Mouse (Mus musculus) liver, embryonic 16.5 days (tissue): Measurements from ENCODE around the gene Hes2. TPM values are rescaled to one million over a fixed set of nuclear protein-coding genes. Genes with fewer than 3 reads are reported as not detected.

Source experiments
- ATAC-seq: fragments of 200-750 bp; cut with Nextera tagmentation; 2 replicates; pipeline ENCODE4 v1.8.0; 2017; ENCODE audit warnings: low read depth, mild to moderate bottlenecking, moderate number of reproducible peaks, moderate library complexity
- H3K27ac ChIP-seq: fragments of 300-500 bp; sonication (generic); 2 replicates; pipeline ENCODE4 v1.5.1; 2014; ENCODE audit warnings: mild to moderate bottlenecking, low read length
- H3K27me3 ChIP-seq: fragments of 300-500 bp; sonication (generic); 2 replicates; pipeline ENCODE4 v1.6.1; 2014; ENCODE audit warnings: low read depth, low read length, mixed read lengths; ENCODE audit not compliant: control insufficient read depth, insufficient read depth
- H3K36me3 ChIP-seq: fragments of 300-500 bp; sonication (generic); 2 replicates; pipeline ENCODE4 v1.6.1; 2014; ENCODE audit warnings: mild to moderate bottlenecking; ENCODE audit not compliant: control insufficient read depth, insufficient read depth
- H3K4me1 ChIP-seq: fragments of 300-500 bp; sonication (generic); 2 replicates; pipeline ENCODE4 v1.6.1; 2014; ENCODE audit warnings: low read depth, low read length, mixed read lengths; ENCODE audit not compliant: control insufficient read depth
- H3K4me2 ChIP-seq: fragments of 300-500 bp; sonication (generic); 2 replicates; pipeline ENCODE4 v1.6.1; 2014; ENCODE audit warnings: low read depth, low read length, mixed read lengths
- H3K4me3 ChIP-seq: fragments of 300-500 bp; sonication (generic); 2 replicates; pipeline ENCODE4 v1.5.1; 2014; ENCODE audit warnings: low read depth, mild to moderate bottlenecking, low read length
- H3K9ac ChIP-seq: fragments of 300-500 bp; sonication (generic); 2 replicates; pipeline ENCODE4 v1.6.1; 2014; ENCODE audit warnings: low read depth, low read length
- H3K9me3 ChIP-seq: fragments of 300-500 bp; sonication (generic); replicated peaks from 2 replicates; pipeline ENCODE4 v1.6.1; 2016; ENCODE audit warnings: low read length; ENCODE audit not compliant: control insufficient read depth
- WGBS: fragments of 180-500 bp; shearing (Covaris S2); extraction: QIAGEN DNeasy Blood & Tissue Kit; methylation state at CpG from one replicate; pipeline ENCODE4 v1.1.7; 2014; ENCODE audit not compliant: insufficient replicate concordance; 5-methylcytosine and 5-hydroxymethylcytosine counted together
- polyA plus RNA-seq: library from polyadenylated mRNA; unstranded; fragments of >200 nt; fragmentation: Nextera tagmentation; extraction: Ambion mirVana; gene quantifications from 2 replicates; pipeline ENCODE4 v1.2.1, GENCODE M21; 2015

The Hes2 gene
- polyA plus RNA-seq, result not detected in 2 replicates

GRCm38 (mm10) chr4:152158585-152159284 is at the start of gene Hes2:
Gene Hes2 (plus strand): TSS chr4:152158867.
- 3% methylated on average over 35 of the region's 35 CpGs for WGBS

GRCm38 (mm10) chr4:152109509-152109908 is 49.2 kb upstream of the Hes2 start:
- Histone ChIP-seq H3K9ac (no peak overlapping the region), H3K4me2 (no peak overlapping the region; the same call in 1 of the 2 replicates), H3K27ac (peak overlapping the region; percentile 48; the same call in 1 of the 2 replicates), H3K4me1 (peaks cover 46% of the 10 kb centered on the region), H3K27me3 (peaks cover 4% of the 10 kb centered on the region; the same call in 1 of the 2 replicates), H3K4me3 (no peak overlapping the region), H3K36me3 (peaks cover 10% of the 10 kb centered on the region), H3K9me3 (no peaks in the 10 kb centered on the region)
- no peak for ATAC-seq
- 81% methylated on average over 3 of the region's 3 CpGs for WGBS

More at GRCm38 (mm10) chr4:152158585-152159284, at the start of gene Hes2:
- peak within 1 kb of the TSS; percentile 61 for H3K4me2 ChIP-seq
- H3K27me3 ChIP-seq, result peaks cover 52% of the 10 kb centered on the region
- H3K4me3 ChIP-seq, result peak within 1 kb of the TSS; percentile 40
- peak; percentile 14 for ATAC-seq
- H3K9ac ChIP-seq, result no peak within 1 kb of the TSS; the same call in 1 of the 2 replicates
- H3K4me1 ChIP-seq, result peaks cover 15% of the 10 kb centered on the region
- no peaks in the 10 kb centered on the region for H3K36me3 ChIP-seq
- H3K27ac ChIP-seq, result no peak within 1 kb of the TSS
- no peaks in the 10 kb centered on the region for H3K9me3 ChIP-seq

GRCm38 (mm10) chr4:152110689-152111088 is 48.0 kb upstream of the Hes2 start:
- H3K9ac ChIP-seq, result peak overlapping the region; percentile 33; the same call in 1 of the 2 replicates
- no peaks in the 10 kb centered on the region for H3K9me3 ChIP-seq
- ATAC-seq, result peak; percentile 71
- H3K27me3 ChIP-seq, result peaks cover 16% of the 10 kb centered on the region
- H3K36me3 ChIP-seq, result peaks cover 10% of the 10 kb centered on the region
- peak overlapping the region; percentile 53 for H3K4me2 ChIP-seq
- H3K4me1 ChIP-seq, result peaks cover 49% of the 10 kb centered on the region
- WGBS, result 19% methylated on average over 4 of the region's 4 CpGs
- H3K27ac ChIP-seq, result peak overlapping the region; percentile 79
- peak overlapping the region; percentile 10; the same call in 1 of the 2 replicates for H3K4me3 ChIP-seq

- 84% methylated on average over 9 of the region's 9 CpGs for WGBS
- Histone ChIP-seq H3K4me1 (peaks cover 44% of the 10 kb centered on the region), H3K4me3 (no peak overlapping the region), H3K27me3 (peaks cover 32% of the 10 kb centered on the region), H3K27ac (no peak overlapping the region), H3K36me3 (peaks cover 10% of the 10 kb centered on the region), H3K9me3 (no peaks in the 10 kb centered on the region), H3K9ac (no peak overlapping the region), H3K4me2 (no peak overlapping the region)
- no peak for ATAC-seq
Observed at GRCm38 (mm10) chr4:152112329-152112728, 46.3 kb upstream of the Hes2 start.

- peaks cover 49% of the 10 kb centered on the region for H3K27me3 ChIP-seq
- no peak for ATAC-seq
- H3K9ac ChIP-seq, result no peak overlapping the region
- H3K27ac ChIP-seq, result no peak overlapping the region
- peaks cover 4% of the 10 kb centered on the region for H3K36me3 ChIP-seq
- H3K4me2 ChIP-seq, result no peak overlapping the region
- H3K4me3 ChIP-seq, result no peak overlapping the region
- WGBS, result 83% methylated on average over 16 of the region's 16 CpGs
- H3K4me1 ChIP-seq, result peaks cover 27% of the 10 kb centered on the region
- no peaks in the 10 kb centered on the region for H3K9me3 ChIP-seq
Observed at GRCm38 (mm10) chr4:152114080-152114479, 44.6 kb upstream of the Hes2 start.

GRCm38 (mm10) chr4:152115921-152116612 is 42.6 kb upstream of the Hes2 start, which contains the start of gene Tnfrsf25:
Gene Tnfrsf25 (plus strand): TSS chr4:152115934.
- Histone ChIP-seq H3K9ac (0 out of 2 replicates have a peak within 1 kb of the TSS, but pooled peaks have one; percentile 13), H3K9me3 (no peaks in the 10 kb centered on the region), H3K4me3 (no peak within 1 kb of the TSS), H3K4me2 (peak within 1 kb of the TSS; percentile 24), H3K36me3 (peaks cover 3% of the 10 kb centered on the region), H3K27me3 (peaks cover 69% of the 10 kb centered on the region), H3K4me1 (peaks cover 15% of the 10 kb centered on the region), H3K27ac (no peak within 1 kb of the TSS)
- no peak for ATAC-seq
- 3% methylated on average over 30 of the region's 30 CpGs for WGBS

- Histone ChIP-seq H3K9me3 (no peaks in the 10 kb centered on the region), H3K4me3 (no peak overlapping the region)
Observed at GRCm38 (mm10) chr4:152117538-152117937, 41.1 kb upstream of the Hes2 start.

GRCm38 (mm10) chr4:152119396-152120292 is 39.0 kb upstream of the Hes2 start:
- Histone ChIP-seq H3K27me3 (peaks cover 100% of the 10 kb centered on the region), H3K36me3 (no peaks in the 10 kb centered on the region), H3K4me3 (no peak overlapping the region), H3K9ac (no peak overlapping the region), H3K4me2 (no peak overlapping the region), H3K9me3 (no peaks in the 10 kb centered on the region), H3K27ac (no peak overlapping the region), H3K4me1 (peaks cover 10% of the 10 kb centered on the region)
- WGBS, result 17% methylated on average over 39 of the region's 39 CpGs
- no peak for ATAC-seq

More at GRCm38 (mm10) chr4:152117538-152117937, 41.1 kb upstream of the Hes2 start:
- Histone ChIP-seq H3K4me2 (no peak overlapping the region), H3K9ac (no peak overlapping the region), H3K36me3 (peaks cover 3% of the 10 kb centered on the region), H3K4me1 (peaks cover 10% of the 10 kb centered on the region), H3K27me3 (peaks cover 84% of the 10 kb centered on the region), H3K27ac (no peak overlapping the region)
- WGBS, result 60% methylated on average over 9 of the region's 9 CpGs
- no peak for ATAC-seq
